Comparison of ENCODE assay signal across 8 mouse cellular contexts in the genomic region with DNA sequence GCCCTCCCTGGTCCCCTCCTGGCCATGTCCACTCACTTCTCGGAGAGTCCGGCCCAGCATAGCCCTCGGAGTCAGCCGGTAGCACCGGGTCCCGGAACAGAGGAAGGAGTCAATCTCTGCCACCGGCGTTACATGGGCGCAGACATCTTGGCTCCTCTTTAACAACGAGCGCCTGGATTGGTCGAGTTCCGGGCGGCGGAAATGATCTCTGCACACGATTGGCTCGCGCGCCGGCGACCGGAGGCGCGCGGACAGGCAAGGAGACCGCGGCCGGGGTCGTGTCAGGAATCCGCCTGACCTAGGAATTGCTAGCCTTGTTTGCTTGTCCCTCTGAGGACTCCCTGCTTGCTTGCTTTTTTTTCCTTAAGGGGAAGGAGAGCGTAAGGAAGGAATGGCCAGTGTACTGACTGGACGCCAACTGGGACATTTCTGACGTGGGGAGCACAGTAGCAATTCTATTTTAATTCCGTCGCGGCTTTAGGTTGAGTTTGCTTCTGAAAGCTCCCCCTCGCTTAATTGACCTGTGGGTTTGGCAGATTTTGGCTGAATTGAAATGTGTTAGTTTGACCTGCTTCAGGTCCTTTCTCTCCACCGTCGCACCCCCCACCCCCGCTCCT. TPM values are rescaled to one million over a fixed set of nuclear protein-coding genes. Genes with fewer than 3 reads are reported as not detected.
DNase-seq lines count a peak whose midpoint lies in the region; ATAC-seq and TF ChIP-seq lines count a peak whose summit lies in the region.

Gene Qrsl1 (minus strand): TSS at position 168 of the 617 bp plus-strand sequence.
Gene Rtn4ip1 (plus strand): TSS at position 230 of the 617 bp plus-strand sequence.

- peak within 1 kb of the TSS; percentile 91 for H3K4me3 ChIP-seq in heart, embryonic 12.5 days
- peak within 1 kb of the TSS; percentile 81 for H3K4me3 ChIP-seq in kidney, postnatal 0 days (replicated peaks; ENCODE audit: low read depth, low read length)
- peak within 1 kb of the TSS; percentile 84 for H3K4me3 ChIP-seq in liver, embryonic 11.5 days (ENCODE audit: low read depth, low read length)
- H3K4me3 ChIP-seq in stomach, embryonic 14.5 days (ENCODE audit: low read depth, low read length): peak within 1 kb of the TSS; percentile 62

- no peaks in the 10 kb centered on the region for H3K27me3 ChIP-seq in heart, embryonic 12.5 days (replicated peaks)
- H3K27me3 ChIP-seq in kidney, postnatal 0 days (ENCODE audit: insufficient read depth, low read length): no peaks in the 10 kb centered on the region
- no peaks in the 10 kb centered on the region for H3K27me3 ChIP-seq in liver, embryonic 11.5 days (replicated peaks; ENCODE audit: control insufficient read depth, insufficient read depth, low read length)
- H3K27me3 ChIP-seq in stomach, embryonic 14.5 days (ENCODE audit: control insufficient read depth, insufficient read depth, low read length): no peaks in the 10 kb centered on the region

- DNase-seq in CD4-positive helper T cell, adult 2 months (ENCODE audit: low read depth, low spot score): peak; percentile 94
- DNase-seq in brain, embryonic 18.5 days (ENCODE audit: low read depth, low spot score): peak; percentile 83
- DNase-seq in kidney, postnatal 0 days (ENCODE audit: low spot score): peak; percentile 96
- peak; percentile 96 for DNase-seq in liver, embryonic 11.5 days (ENCODE audit: low spot score)
- peak; percentile 94 for DNase-seq in naive thymus-derived CD4-positive, alpha-beta T cell, adult 2 months (ENCODE audit: low read depth)

- peak within 1 kb of the TSS; percentile 83 for H3K9ac ChIP-seq in heart, embryonic 12.5 days
- H3K9ac ChIP-seq in kidney, postnatal 0 days (ENCODE audit: low read depth, low read length): peak within 1 kb of the TSS; percentile 76
- H3K9ac ChIP-seq in liver, embryonic 11.5 days (ENCODE audit: low read depth, low read length): peak within 1 kb of the TSS; percentile 79
- H3K9ac ChIP-seq in stomach, embryonic 14.5 days (replicated peaks; ENCODE audit: low read depth, low read length): peak within 1 kb of the TSS; percentile 52

- peak within 1 kb of the TSS; percentile 83 for H3K4me2 ChIP-seq in heart, embryonic 12.5 days
- H3K4me2 ChIP-seq in kidney, postnatal 0 days (ENCODE audit: low read length): peak within 1 kb of the TSS; percentile 70
- peak within 1 kb of the TSS; percentile 89 for H3K4me2 ChIP-seq in liver, embryonic 11.5 days
- H3K4me2 ChIP-seq in stomach, embryonic 14.5 days (replicated peaks; ENCODE audit: low read depth, low read length): peak within 1 kb of the TSS; percentile 79

- peak; percentile 95 for ATAC-seq in erythroid progenitor cell, adult 5-6 weeks (replicated peaks; ENCODE audit: low FRiP score, poor library complexity, severe bottlenecking)
- peak; percentile 97 for ATAC-seq in heart, embryonic 12.5 days (ENCODE audit: insufficient number of reproducible peaks, low FRiP score)
- peak; percentile 98 for ATAC-seq in kidney, postnatal 0 days (replicated peaks; ENCODE audit: low FRiP score, low read depth)
- peak; percentile 96 for ATAC-seq in liver, embryonic 11.5 days (replicated peaks; ENCODE audit: low FRiP score)
- peak; percentile 94 for ATAC-seq in stomach, embryonic 14.5 days (ENCODE audit: insufficient number of reproducible peaks, insufficient read depth, low FRiP score, low read depth)

- H3K9me3 ChIP-seq in heart, embryonic 12.5 days (replicated peaks): no peaks in the 10 kb centered on the region
- no peaks in the 10 kb centered on the region for H3K9me3 ChIP-seq in kidney, postnatal 0 days (replicated peaks; ENCODE audit: low read length)
- H3K9me3 ChIP-seq in liver, embryonic 11.5 days (ENCODE audit: control insufficient read depth, low read length): no peaks in the 10 kb centered on the region
- no peaks in the 10 kb centered on the region for H3K9me3 ChIP-seq in stomach, embryonic 14.5 days (ENCODE audit: control insufficient read depth, low read depth, low read length)

- WGBS in heart, embryonic 12.5 days: under 1% methylated on average over 40 of the region's 40 CpGs
- WGBS in kidney, postnatal 0 days: under 1% methylated on average over 40 of the region's 40 CpGs
- under 1% methylated on average over 40 of the region's 40 CpGs for WGBS in liver, embryonic 11.5 days
- WGBS in stomach, embryonic 14.5 days: under 1% methylated on average over 40 of the region's 40 CpGs

- TF ChIP-seq CTCF in kidney, postnatal 0 days (IDR thresholded peaks at IDR 0.05; ENCODE audit: low read depth): no peak

- H3K36me3 ChIP-seq in heart, embryonic 12.5 days: peaks cover 13% of the 10 kb centered on the region
- no peaks in the 10 kb centered on the region for H3K36me3 ChIP-seq in kidney, postnatal 0 days (ENCODE audit: insufficient read depth, low read length)
- no peaks in the 10 kb centered on the region for H3K36me3 ChIP-seq in liver, embryonic 11.5 days (ENCODE audit: control insufficient read depth, insufficient read depth, low read length)
- H3K36me3 ChIP-seq in stomach, embryonic 14.5 days (ENCODE audit: control insufficient read depth, insufficient read depth, low read length): no peaks in the 10 kb centered on the region

- H3K4me1 ChIP-seq in heart, embryonic 12.5 days (replicated peaks): peaks cover 14% of the 10 kb centered on the region
- no peaks in the 10 kb centered on the region for H3K4me1 ChIP-seq in kidney, postnatal 0 days (replicated peaks; ENCODE audit: insufficient read depth, low read length)
- H3K4me1 ChIP-seq in liver, embryonic 11.5 days (replicated peaks; ENCODE audit: control insufficient read depth, insufficient read depth, low read length): peaks cover 7% of the 10 kb centered on the region; the same call in 1 of the 2 replicates
- peaks cover 10% of the 10 kb centered on the region for H3K4me1 ChIP-seq in stomach, embryonic 14.5 days (ENCODE audit: control insufficient read depth, insufficient read depth, low read length)

- peak within 1 kb of the TSS; percentile 90 for H3K27ac ChIP-seq in heart, embryonic 12.5 days (ENCODE audit: poor library complexity, severe bottlenecking)
- peak within 1 kb of the TSS; percentile 87 for H3K27ac ChIP-seq in kidney, postnatal 0 days
- peak within 1 kb of the TSS; percentile 25; the same call in 1 of the 2 replicates for H3K27ac ChIP-seq in liver, embryonic 11.5 days (ENCODE audit: low read depth, low read length)
- peak within 1 kb of the TSS; percentile 61; the same call in 1 of the 2 replicates for H3K27ac ChIP-seq in stomach, embryonic 14.5 days (ENCODE audit: low read length)

RNA-seq across cellular contexts. Expression of gene Qrsl1, which starts in this region (rescaled TPM):
- 9.7 and 10.1 TPM in 2 replicates for total RNA-seq in erythroid progenitor cell, adult 5-6 weeks (2015; ENCODE audit: low replicate concordance)
- 1.2 and 3.2 TPM in 2 replicates for total RNA-seq in erythroid progenitor cell, adult 5-6 weeks (2017; ENCODE audit: low replicate concordance)
- polyA plus RNA-seq in heart, embryonic 12.5 days (2016; fragmentation: Nextera tagmentation; extraction: Ambion mirVana): 25.6 and 26.1 TPM in 2 replicates
- polyA plus RNA-seq in kidney, postnatal 0 days (2015; fragmentation: Nextera tagmentation; extraction: Ambion mirVana): 27.4 and 30.0 TPM in 2 replicates
- polyA plus RNA-seq in liver, embryonic 11.5 days (2014; fragmentation: Nextera tagmentation; extraction: Ambion mirVana): 20.8 and 20.9 TPM in 2 replicates
- 23.0 and 24.4 TPM in 2 replicates for polyA plus RNA-seq in stomach, embryonic 14.5 days (2014; fragmentation: Nextera tagmentation; extraction: Ambion mirVana)

RNA-seq across cellular contexts. Expression of gene Rtn4ip1, which starts in this region (rescaled TPM):
- 5.4 and 7.9 TPM in 2 replicates for total RNA-seq in erythroid progenitor cell, adult 5-6 weeks (2015; ENCODE audit: low replicate concordance)
- 2.6 and 5.0 TPM in 2 replicates for total RNA-seq in erythroid progenitor cell, adult 5-6 weeks (2017; ENCODE audit: low replicate concordance)
- 31.4 and 31.6 TPM in 2 replicates for polyA plus RNA-seq in heart, embryonic 12.5 days (2016; fragmentation: Nextera tagmentation; extraction: Ambion mirVana)
- 16.1 and 18.9 TPM in 2 replicates for polyA plus RNA-seq in kidney, postnatal 0 days (2015; fragmentation: Nextera tagmentation; extraction: Ambion mirVana)
- 25.8 and 26.7 TPM in 2 replicates for polyA plus RNA-seq in liver, embryonic 11.5 days (2014; fragmentation: Nextera tagmentation; extraction: Ambion mirVana)
- 10.9 and 11.3 TPM in 2 replicates for polyA plus RNA-seq in stomach, embryonic 14.5 days (2014; fragmentation: Nextera tagmentation; extraction: Ambion mirVana)

Comparison
In these comparisons a context has a peak if more than half of its experiments do, and no peak if none do; other contexts are left out.
1. Peak in every context shown above with its lines: DNase-seq, ATAC-seq, H3K4me3 ChIP-seq and H3K27ac ChIP-seq.
2. H3K27ac ChIP-seq: peak in every context shown above with its lines; median percentile 90 in heart, embryonic 12.5 days; 87 in kidney, postnatal 0 days; 61 in stomach, embryonic 14.5 days; 25 in liver, embryonic 11.5 days.